Mouse (Mus musculus) heart, adult 9 months (tissue): ENCODE measurements around the gene Cntfr.

Experiments
- DNase-seq, 2 experiments: peaks; one replicate each; pipeline ENCODE4 v3.0.0; 2022; ENCODE audit warnings: low spot score in 2 of 2

The Cntfr gene

GRCm38 (mm10) chr4:41679291-41679690, 17.6 kb downstream of the Cntfr start:
- no peak for DNase-seq

GRCm38 (mm10) chr4:41678863-41679262, 18.0 kb downstream of the Cntfr start:
- no peak for DNase-seq

- no peak for DNase-seq
Observed at GRCm38 (mm10) chr4:41677006-41677629, 19.8 kb downstream of the Cntfr start.

GRCm38 (mm10) chr4:41676248-41677005, 20.5 kb downstream of the Cntfr start:
- DNase-seq = no peak

GRCm38 (mm10) chr4:41673186-41673585, 23.7 kb downstream of the Cntfr start:
- DNase-seq = no peak

- no peak for DNase-seq
Observed at GRCm38 (mm10) chr4:41672522-41672963, 24.3 kb downstream of the Cntfr start.

GRCm38 (mm10) chr4:41671963-41672480, 24.9 kb downstream of the Cntfr start:
- no peak for DNase-seq

- no peak for DNase-seq
Observed at GRCm38 (mm10) chr4:41671500-41671899, 25.4 kb downstream of the Cntfr start.

GRCm38 (mm10) chr4:41670836-41671235, 26.1 kb downstream of the Cntfr start:
- DNase-seq = no peak

GRCm38 (mm10) chr4:41666646-41667045, 30.2 kb downstream of the Cntfr start:
- DNase-seq = no peak

GRCm38 (mm10) chr4:41665009-41665675, 31.7 kb downstream of the Cntfr start:
- DNase-seq = no peak

GRCm38 (mm10) chr4:41664533-41664932, 32.4 kb downstream of the Cntfr start:
- DNase-seq = no peak

- no peak for DNase-seq
Observed at GRCm38 (mm10) chr4:41663614-41664013, 33.3 kb downstream of the Cntfr start.

- no peak for DNase-seq
Observed at GRCm38 (mm10) chr4:41662723-41663122, 34.2 kb downstream of the Cntfr start.

- DNase-seq = no peak
Observed at GRCm38 (mm10) chr4:41660851-41661430, 35.9 kb downstream of the Cntfr start.

- DNase-seq = no peak
Observed at GRCm38 (mm10) chr4:41659556-41659955, 37.3 kb downstream of the Cntfr start.

- no peak for DNase-seq
Observed at GRCm38 (mm10) chr4:41658566-41659384, 38.1 kb downstream of the Cntfr start.

- DNase-seq = no peak
Observed at GRCm38 (mm10) chr4:41655525-41655924, 41.4 kb downstream of the Cntfr start.

GRCm38 (mm10) chr4:41654217-41654616, 42.7 kb downstream of the Cntfr start:
- peak in 1 of 2 experiments; percentile 30 for DNase-seq

GRCm38 (mm10) chr4:41653730-41654129, 43.2 kb downstream of the Cntfr start:
- no peak for DNase-seq

- peak in 1 of 2 experiments; percentile 47 for DNase-seq
Observed at GRCm38 (mm10) chr4:41653296-41653695, 43.6 kb downstream of the Cntfr start.
